Mouse (Mus musculus) liver, embryonic 14.5 days (tissue): ENCODE measurements around the gene Fbrs.

Experiments used
- CTCF ChIP-seq: IDR thresholded peaks from 2 replicates; pipeline ENCODE4 v1.5.1; 2016; ENCODE audit warnings: antibody characterized with exemption, low read depth, control low read depth
- EP300 ChIP-seq: IDR thresholded peaks from 2 replicates; pipeline ENCODE4 v1.6.1; 2016; ENCODE audit warnings: antibody characterized with exemption, low read depth

GRCm38 (mm10) chr7:127473705-127474104 is 5.3 kb upstream of the Fbrs start:
- peak; percentile 31; the same call in 1 of the 2 replicates for TF ChIP-seq CTCF
- no peak for TF ChIP-seq EP300
